Mouse (Mus musculus): Measurements from ENCODE around the gene Tm9sf1. TPM values are rescaled to one million over a fixed set of nuclear protein-coding genes. Genes with fewer than 3 reads are reported as not detected.
A peak's percentile ranks its signal among the peaks of the same experiment; 100 is the strongest.

Gene Tm9sf1
- polyA plus RNA-seq (2012; rRNA removed), result 103 and 117 TPM in 2 replicates

DNA sequence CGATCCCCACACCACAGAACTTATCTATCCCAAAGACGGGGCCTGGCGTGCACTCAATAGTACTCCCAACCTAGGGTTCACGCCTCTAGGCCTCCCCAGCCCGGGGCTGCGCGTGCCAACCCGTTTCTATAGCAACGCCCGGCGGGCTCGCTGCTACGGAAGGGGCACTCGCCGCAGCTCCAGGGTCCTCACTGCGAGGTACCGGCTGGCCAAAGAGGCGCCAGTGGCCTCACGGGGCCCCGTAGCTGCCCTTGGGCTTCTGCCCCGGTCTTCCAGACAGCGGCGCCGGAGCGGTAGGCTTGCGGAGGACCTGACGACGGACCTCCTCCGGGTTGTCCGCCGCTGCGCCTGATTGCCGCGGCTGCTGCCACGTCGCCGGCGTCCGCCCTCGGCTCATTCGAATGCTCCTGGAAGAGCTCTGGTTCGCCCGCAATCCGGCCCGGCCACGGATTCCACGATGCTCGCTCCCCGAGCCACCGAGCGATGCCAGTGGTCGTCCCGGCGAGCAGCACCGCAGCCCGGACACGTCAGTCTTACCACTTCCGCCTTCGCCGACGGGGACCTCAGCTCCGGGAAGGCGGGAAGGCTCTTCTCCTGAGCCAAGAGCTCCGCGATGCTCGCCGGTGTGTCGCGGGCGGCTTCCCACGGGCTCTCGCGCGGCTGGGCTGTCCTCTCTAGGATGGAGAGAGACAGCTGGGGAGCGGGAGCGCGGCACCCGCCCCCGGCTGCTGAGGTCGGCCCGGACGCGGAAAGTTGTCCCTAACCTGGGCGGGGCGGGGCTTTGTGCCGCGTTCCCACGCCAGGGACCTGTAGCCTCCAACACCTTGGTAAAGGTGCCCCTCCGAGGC lies at the start of gene Tm9sf1:
Gene Tm9sf1, minus strand, starts transcription at position 747 of the 848 bp plus-strand sequence.
- DNase-seq (ENCODE audit: low read depth), result peak; percentile 34

DNA sequence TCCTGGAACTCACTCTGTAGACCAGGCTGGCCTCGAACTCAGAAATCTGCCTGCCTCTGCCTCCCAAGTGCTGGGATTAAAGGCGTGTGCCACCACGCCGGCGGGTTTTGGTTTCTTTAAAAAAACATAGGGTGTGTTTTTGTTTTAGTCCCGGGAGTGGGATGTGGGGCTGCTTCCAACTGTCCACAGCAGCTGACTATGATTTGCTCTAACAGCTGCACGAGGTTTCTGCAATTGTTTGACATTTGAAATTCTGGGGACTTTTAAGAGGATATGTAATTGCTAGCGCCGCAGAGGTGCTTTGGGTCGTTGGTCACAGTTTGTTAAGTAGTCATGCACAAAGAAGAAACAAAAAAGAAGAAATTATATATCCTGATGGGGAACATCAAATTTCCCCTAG lies 45.8 kb upstream of the Tm9sf1 start:
- DNase-seq (ENCODE audit: low read depth), result no peak

DNA sequence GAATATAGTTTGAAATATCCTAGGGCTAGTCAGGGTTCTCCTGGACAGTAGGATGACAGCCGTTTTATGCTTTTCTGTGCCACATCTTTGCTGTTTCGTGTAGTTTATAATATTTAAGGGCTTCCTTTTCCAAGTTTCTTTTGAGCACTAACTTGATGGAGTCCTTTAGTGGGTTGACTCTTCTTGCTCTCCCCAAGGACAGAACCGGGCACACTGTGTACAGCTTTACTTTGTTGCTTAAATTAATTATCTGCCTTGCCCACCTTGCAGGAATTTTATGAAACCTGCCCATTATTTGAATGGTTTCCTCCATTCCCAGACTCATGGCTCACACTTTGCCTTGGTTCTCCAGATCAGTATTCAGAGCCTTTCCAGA lies 38.5 kb upstream of the Tm9sf1 start:
- no peak for DNase-seq (ENCODE audit: low read depth)

DNA sequence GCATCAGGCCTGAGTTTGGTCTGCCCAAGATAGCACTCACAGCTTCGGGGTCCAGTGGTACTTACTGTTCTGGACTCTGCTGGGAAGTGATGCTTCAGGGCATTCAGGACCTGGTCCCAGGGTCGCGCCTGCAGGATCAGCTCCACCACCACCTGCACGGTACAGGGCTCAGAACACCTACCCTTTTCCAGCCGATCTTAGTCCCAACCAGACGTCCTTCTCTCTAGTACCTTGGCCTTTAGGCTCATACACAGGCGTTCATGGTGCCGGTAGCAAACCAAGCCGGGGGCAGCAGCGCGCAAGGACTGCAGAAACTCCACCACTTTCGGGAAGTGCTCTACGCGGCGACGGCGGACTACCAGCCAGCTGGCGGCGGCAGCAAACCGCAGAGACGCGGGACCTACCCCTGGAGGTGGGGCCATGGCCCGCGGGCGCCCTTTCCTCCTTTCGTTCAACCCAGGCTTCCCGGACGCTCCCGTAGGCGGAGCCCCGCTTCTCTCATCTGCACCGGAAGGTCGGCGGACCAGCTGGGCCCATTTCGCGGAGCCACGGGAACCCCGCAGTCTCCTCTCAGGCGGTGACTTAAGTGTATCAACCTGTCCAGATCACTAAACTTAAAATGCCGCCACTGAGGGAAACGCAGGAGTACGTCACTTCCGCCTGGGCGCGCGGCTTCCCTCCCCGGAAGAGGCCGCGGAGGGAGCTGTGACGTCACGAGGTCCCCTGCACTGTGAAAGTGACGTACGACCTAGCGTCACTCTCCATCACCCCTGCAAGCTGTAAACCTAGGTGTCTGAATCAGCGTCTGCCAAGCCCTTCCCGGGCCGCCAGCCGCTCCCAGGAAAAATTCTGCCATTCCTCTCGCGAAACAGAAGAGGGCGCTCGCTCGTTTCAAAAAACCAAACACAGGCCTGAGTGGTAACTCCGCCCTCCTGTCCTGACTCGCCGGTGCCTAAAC lies 37.8 kb upstream of the Tm9sf1 start, which contains the start of gene Tinf2:
Gene Tinf2, minus strand, starts transcription at position 661 of the 958 bp plus-strand sequence.
- DNase-seq (ENCODE audit: low read depth), result peak; percentile 50

DNA sequence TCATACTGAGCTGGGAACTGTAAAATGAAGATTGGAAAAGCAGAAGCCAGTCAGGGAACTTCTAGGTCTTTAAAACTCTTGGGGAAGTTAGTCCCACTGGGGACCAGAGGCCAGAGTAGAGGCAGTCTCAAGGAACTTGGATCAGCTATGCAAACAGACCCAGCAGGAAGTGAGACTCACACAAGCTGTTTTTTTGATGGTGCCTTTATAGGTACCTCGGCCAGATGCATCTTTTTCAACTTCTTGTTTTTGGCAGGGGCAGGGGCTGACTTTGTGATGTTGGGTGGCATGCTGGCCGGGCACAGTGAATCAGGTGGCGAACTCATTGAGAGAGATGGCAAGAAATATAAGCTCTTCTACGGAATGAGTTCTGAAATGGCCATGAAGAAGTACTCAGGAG lies 34.0 kb upstream of the Tm9sf1 start:
- no peak for DNase-seq (ENCODE audit: low read depth)

DNA sequence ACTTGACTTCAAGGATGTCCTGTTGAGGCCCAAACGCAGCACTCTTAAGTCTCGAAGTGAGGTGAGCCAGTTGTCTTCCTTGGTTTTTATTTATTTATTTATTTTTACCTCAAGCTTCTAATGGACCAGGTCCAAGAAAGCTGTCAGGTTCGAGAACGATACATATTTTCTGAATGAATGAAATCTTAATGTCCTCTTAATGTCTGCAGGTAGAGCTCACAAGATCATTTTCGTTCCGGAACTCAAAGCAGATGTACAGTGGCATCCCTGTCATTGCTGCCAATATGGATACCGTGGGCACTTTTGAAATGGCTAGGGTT lies 29.1 kb upstream of the Tm9sf1 start:
- DNase-seq (ENCODE audit: low read depth), result no peak

DNA sequence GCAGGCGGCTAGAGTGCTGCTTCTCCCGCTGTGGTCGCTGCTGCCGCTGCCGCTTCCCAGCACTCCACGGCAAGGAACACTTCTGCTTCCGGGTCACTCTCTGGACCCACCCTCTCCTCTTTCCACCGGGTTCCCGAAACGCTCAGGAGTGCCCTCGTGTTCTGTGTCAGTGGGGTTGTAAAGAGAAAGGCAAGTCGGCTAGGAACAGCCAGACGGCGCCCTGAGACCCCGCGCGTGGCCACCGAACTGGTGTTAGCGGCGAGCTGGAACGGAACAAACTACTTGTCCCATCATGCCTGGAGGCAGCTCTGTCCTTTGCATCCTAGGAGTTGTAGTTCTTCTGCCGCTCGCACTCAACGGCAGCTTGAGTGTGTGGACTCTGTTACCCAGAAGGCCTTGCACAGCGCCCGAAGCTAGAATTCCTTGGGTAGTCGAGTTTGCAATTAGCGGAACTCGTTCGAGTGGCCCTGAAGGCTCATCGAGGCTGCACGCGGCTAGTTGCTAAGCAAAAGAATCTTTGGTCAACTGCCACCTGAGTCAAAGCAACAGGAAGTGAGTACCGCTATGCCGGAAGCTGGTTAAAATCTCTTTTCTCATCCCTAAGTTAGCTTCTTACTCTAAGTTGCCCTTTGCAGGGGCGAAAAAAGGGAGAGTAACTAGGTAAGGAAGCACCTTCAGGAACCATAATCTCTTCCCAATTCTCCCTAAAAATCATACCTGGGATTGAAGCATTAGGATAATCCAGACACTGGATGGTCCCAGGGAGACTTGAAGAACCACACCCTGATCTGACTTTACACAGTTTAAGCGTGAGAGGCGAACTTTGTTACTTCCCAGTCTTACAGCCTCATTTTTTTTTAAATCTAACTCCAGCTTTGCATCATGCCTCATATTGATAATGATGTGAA lies 28.5 kb upstream of the Tm9sf1 start, which contains the start of the genes Gmpr2 and Nedd8:
Gene Gmpr2, plus strand, starts transcription at position 109 of the 908 bp plus-strand sequence.
Gene Nedd8, minus strand, starts transcription at position 292 of the 908 bp plus-strand sequence.
- DNase-seq (ENCODE audit: low read depth), result peak; percentile 93

DNA sequence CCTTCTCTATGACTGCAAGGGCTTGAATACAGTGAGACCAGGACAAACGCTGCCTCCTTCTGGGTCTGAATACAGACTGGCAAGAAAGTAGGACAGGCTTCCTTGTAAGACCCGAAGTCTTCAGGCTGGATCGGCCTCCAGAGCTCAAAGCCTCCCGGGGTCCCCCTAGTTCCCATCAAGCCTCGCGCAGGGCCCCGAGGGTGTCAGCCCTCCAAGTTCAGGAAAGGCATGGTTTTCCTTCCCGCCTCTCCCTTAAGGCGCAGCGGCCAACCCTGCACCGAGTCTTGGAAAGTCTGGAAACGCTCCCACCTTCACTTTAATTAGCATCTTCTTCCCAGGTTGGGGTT lies 27.9 kb upstream of the Tm9sf1 start:
- DNase-seq (ENCODE audit: low read depth), result no peak

DNA sequence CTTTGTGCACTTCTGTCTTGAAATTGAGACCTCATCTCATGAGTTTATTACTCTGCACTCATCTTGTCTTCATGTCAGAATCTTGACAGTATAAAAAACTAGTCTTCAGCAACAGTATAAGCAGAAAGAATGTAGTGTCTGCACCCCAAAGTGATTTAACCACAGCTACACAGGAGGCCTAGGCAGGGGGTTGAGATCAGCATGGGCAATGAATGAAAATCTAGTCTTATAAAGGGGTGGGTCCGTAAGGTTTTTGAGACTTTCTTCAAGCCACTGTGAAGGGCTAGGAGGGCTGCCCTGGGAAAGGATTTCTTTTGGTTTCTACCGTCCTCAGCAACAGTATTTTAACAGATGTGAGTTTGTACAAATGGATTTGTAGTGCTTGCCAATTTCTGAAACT lies 17.0 kb upstream of the Tm9sf1 start:
- no peak for DNase-seq (ENCODE audit: low read depth)

DNA sequence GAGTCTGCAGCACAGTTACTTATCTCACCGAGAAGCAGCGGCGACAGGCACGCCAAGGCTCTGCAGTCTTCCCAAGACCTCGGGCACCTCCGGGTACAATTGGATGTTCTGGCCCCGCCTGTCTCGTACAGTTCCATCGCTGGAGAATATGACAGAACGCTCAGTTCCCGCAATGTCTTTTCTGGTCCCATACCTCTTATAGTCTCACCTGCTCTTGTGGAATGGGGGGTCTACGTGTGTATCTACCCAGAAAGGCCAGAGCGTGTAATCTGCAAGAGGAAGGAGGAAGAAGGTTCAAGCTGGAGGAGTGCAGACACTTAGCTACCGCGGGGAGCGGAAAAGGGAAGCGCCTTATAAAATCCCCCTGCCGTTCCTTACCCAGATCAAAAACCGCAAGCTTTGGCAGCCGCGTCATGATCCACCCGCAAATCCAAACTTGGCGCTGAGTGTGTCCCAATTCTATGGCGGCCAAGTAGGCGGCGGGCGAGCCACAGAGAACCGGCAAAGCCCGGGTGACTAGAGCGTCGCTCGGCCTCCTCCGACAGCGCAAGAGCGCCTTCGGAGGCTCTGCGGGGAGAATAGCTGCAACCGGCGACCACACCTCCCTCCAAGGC lies 16.5 kb upstream of the Tm9sf1 start, which contains the start of gene Mdp1:
Gene Mdp1, minus strand, starts transcription at position 549 of the 614 bp plus-strand sequence.
- DNase-seq (ENCODE audit: low read depth), result peak; percentile 28

DNA sequence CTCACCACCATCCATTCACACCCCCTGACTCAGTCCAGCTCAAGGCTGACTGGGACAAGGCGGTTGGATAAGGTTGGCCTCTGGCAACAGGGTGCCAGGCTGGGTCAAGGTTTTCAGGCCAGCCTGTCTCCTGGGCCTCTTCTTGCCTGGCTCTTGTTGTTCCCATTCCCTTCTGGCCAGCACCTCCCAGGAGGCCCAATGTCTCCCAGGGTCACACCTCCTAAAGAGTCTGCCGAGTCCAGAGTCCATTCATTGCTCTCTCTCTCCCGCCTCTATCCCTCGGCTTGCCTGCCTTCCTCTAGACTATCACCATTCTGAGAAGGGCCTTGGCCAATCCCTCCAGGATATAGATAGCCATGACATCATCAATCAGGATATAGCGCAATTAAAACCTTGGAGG lies 14.4 kb upstream of the Tm9sf1 start:
- no peak for DNase-seq (ENCODE audit: low read depth)

DNA sequence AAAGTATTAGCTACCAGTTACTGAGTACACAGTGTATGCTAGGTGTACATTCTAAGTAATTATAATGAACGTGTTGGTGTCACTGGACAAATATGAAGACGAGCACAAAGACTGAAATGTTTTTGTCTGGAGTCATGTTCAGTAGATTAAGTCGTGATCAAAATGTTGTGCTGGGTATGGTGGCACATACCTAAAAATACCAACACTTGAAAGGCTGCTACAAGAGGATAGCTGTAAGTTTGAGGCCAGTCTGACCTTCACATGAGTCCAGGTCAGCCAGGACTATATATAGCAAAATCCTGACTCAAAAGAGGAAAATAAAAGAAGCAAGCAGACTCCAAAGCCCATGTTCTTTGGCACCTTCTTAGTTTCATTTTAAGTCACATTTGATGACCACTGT lies 13.3 kb upstream of the Tm9sf1 start:
- no peak for DNase-seq (ENCODE audit: low read depth)

DNA sequence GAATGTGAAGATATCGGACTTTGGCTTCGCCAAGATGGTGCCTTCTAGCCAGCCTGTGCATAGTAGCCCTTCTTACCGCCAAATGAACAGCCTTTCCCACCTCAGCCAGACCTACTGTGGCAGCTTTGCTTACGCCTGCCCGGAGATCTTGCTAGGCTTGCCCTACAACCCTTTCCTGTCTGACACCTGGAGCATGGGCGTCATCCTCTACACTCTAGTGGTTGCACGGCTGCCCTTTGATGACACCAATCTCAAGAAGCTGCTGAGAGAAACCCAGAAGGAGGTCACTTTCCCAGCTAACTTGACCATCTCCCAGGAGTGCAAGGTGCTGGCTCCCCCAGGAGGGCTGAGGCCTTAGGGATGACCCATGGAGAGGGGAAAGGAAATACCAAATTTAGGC lies 7.9 kb upstream of the Tm9sf1 start:
- no peak for DNase-seq (ENCODE audit: low read depth)

DNA sequence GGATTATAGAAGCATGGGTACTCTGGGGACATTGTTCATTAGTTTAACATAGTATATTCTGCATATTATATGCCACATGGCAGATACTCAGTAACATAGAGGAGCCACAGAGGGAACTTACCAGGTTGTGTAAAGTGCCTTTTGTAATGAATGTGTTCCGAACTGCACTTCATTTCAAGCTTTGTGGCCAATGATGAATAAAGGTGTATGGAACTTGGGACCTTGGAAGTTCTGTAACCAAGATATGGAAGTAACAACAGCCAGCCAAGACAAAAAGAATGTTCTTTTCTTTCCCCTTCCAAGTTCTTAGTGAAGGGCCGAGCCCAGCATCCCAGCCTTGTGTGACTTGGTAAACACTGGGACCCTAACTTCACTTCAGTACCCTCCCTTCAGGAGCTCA lies 6.3 kb upstream of the Tm9sf1 start, which contains the start of gene Tssk4:
Gene Tssk4, plus strand, starts transcription at position 301 of the 400 bp plus-strand sequence.
- DNase-seq (ENCODE audit: low read depth), result no peak

DNA sequence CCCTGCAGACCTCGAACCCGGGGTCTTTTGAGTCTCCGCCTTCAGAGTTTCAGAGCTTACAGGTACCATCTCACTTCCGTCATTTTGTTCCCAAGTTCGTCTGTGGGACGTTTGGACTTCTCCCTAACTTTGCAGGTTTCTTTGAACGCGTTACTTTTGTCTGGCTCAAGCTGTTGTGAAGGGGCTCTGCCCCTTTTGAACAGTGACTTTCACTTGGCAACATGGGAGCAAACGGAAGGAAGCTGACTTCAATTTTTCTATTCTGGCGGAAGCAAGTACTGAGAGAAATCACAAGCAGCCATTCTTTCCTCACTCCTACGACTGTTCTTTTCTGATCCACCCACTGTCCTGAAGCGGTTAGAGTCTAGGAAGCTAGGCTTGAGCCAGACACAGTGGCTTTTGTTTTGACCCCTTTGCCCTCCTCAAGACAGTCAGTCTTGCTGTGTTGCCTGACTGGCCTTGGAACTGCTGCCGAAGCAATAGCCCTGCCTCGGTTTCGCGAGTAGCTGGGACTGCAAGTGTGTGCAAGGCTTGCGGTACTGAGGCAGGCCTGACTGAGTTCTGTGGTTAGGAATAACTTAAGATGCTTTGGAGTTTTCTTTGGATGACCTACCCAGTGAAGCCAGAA lies 769 bp upstream of the Tm9sf1 start:
- peak; percentile 22 for DNase-seq (ENCODE audit: low read depth)

DNA sequence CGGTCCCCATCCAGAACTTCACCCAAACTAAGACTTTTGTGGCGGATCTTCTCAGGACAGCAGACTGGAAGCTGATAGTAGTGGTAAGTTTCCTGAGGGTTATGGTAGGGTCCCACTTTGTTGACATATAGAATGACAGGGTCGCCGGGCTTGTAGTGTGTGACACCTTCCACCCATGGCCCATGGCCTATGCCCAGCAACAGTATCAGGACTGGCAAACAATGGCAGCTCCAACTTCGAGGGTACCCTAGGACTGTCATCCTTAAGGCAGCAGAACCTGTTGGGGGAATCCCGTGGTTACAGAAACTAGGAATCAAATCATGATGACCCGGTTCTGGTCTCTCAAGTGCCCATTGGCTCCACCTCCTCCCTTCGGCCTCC lies 937 bp downstream of the Tm9sf1 start:
- no peak for DNase-seq (ENCODE audit: low read depth)

DNA sequence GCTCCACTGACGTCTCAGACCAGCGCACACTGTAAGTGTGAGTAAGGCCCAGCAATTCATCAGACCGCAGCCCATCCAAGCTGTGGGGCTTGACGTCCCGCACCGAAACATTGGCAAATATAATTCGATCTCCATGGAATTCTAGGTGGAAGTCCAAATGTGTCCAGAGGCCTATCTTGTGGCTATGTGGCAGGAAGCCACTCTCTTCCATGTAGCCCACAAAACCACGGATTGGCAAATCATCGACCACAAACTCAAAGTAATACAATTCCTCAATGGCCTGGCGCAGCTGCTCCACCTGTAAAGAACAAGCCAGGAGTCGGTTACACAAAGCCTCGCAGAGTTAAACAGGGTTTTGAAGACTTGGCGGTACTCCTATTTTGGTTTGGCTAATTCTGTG lies 2.3 kb downstream of the Tm9sf1 start:
- no peak for DNase-seq (ENCODE audit: low read depth)

DNA sequence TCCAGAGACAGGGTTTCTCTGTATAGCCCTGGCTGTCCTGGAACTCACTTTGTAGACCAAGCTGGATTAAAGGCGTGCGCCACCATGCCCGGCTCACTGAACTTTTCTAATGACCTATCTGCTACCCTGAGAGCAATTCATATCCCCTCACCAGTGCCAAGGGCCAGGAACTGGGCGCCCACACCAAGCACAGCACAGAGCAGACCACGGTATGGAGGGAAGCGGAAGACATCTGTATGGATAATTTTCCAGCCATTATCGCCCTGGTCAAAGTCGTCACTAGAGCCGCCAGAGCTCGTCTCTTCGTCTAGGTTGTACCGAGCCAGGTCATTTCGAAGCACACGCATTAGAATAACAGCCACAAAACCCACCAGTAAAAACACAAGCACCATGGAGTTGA lies 2.8 kb downstream of the Tm9sf1 start:
- no peak for DNase-seq (ENCODE audit: low read depth)

DNA sequence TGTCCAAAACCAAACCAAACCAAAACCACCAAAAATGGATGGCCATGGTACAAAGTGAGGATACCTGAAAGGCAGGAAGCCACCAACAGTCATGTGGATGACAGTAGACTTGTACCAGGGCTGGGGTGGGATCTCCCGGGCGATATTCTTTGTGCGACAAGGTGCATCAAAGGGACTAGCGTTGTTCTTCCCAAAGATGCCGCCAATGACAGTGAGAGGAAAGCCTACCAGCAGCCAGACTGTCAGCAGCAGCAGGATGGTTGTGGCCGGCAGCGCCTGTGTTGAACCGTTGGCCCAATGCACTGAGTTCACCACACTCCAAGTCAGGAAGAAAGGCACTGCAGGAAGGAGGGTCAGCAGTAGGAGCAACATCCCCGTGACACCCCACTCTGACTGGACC lies 5.8 kb downstream of the Tm9sf1 start, which contains the start of gene Gm49378:
Gene Gm49378, minus strand, starts transcription at position 101 of the 400 bp plus-strand sequence.
- no peak for DNase-seq (ENCODE audit: low read depth)

DNA sequence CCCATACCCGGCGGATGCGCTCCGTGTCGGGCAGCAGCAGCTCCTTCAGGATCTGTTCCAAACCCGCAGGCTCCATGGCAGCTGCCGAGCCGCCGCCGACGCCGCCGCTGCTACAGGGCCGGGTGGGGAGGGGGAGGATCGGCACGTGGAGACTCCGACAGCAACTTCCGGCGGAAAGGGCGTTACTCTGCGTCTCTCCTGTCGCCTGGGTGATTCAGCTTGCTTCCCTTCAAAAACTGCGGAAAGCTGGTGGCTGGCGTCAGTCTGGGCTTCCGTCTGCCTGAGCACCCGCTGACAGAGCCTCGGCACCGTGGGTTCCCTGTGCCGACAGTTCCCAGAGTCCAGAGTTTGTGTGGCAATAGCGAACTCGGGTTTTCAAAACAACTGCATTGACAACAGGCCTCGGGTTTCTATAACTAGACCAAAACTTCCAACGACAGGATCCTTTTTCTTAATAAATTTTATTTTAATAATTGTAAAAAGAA lies 8.0 kb downstream of the Tm9sf1 start, which contains the start of gene Ipo4:
Gene Ipo4, minus strand, starts transcription at position 435 of the 485 bp plus-strand sequence.
- peak; percentile 44 for DNase-seq (ENCODE audit: low read depth)
